Mouse (Mus musculus) heart, embryonic 14.5 days (tissue): ENCODE data around the gene Stim2. TPM values are rescaled to one million over a fixed set of nuclear protein-coding genes. Genes with fewer than 3 reads are reported as not detected.

Experiments
- ATAC-seq: fragments of 200-750 bp; cut with Nextera tagmentation; 2 replicates; pipeline ENCODE4 v1.8.0; 2017; ENCODE audit warnings: low read depth, moderate TSS enrichment; ENCODE audit not compliant: insufficient number of reproducible peaks, insufficient read depth, low FRiP score
- H3K27ac ChIP-seq, 2 experiments: fragments of 200-500 bp in 1 of 2; fragments of 300-500 bp in 1 of 2; sonication (generic) in 1 of 2; replicated peaks in 1 of 2; 2 replicates each; pipeline ENCODE4 v1.5.1; 2012 to 2014; ENCODE audit warnings: low read depth in 2 of 2, low read length in 2 of 2, control low read depth in 1 of 2, mild to moderate bottlenecking in 1 of 2, mixed read lengths in 1 of 2; ENCODE audit not compliant: control insufficient read depth in 1 of 2, insufficient read depth in 1 of 2
- H3K27me3 ChIP-seq: fragments of 300-500 bp; sonication (generic); 2 replicates; pipeline ENCODE4 v1.6.1; 2014; ENCODE audit warnings: mild to moderate bottlenecking, low read length, control low read depth; ENCODE audit not compliant: control insufficient read depth, insufficient read depth
- H3K36me3 ChIP-seq: fragments of 300-500 bp; sonication (generic); 2 replicates; pipeline ENCODE4 v1.6.1; 2014; ENCODE audit warnings: mild to moderate bottlenecking, control low read depth, low read length, mixed read lengths; ENCODE audit not compliant: control insufficient read depth, insufficient read depth
- H3K4me1 ChIP-seq, 2 experiments: fragments of 200-500 bp in 1 of 2; fragments of 300-500 bp in 1 of 2; sonication (generic) in 1 of 2; 2 replicates each; pipeline ENCODE4 v1.6.1; 2012 to 2014; ENCODE audit warnings: low read length in 2 of 2, control low read depth in 1 of 2, mixed read lengths in 1 of 2; ENCODE audit not compliant: control insufficient read depth in 2 of 2, insufficient read depth in 2 of 2
- H3K4me2 ChIP-seq: fragments of 300-500 bp; sonication (generic); 2 replicates; pipeline ENCODE4 v1.6.1; 2014; ENCODE audit warnings: mild to moderate bottlenecking, low read length
- H3K4me3 ChIP-seq, 2 experiments: fragments of 200-500 bp in 1 of 2; fragments of 300-500 bp in 1 of 2; sonication (generic) in 1 of 2; 2 replicates each; pipeline ENCODE4 v1.5.1; 2012 to 2014; ENCODE audit warnings: low read length in 2 of 2, mild to moderate bottlenecking in 2 of 2, control low read depth in 1 of 2, low read depth in 1 of 2, moderate library complexity in 1 of 2; ENCODE audit not compliant: control insufficient read depth in 1 of 2, insufficient read depth in 1 of 2
- H3K9ac ChIP-seq: fragments of 300-500 bp; sonication (generic); 2 replicates; pipeline ENCODE4 v1.6.1; 2014; ENCODE audit warnings: mild to moderate bottlenecking, low read length
- H3K9me3 ChIP-seq: fragments of 300-500 bp; sonication (generic); 2 replicates; pipeline ENCODE4 v1.6.1; 2016; ENCODE audit warnings: low read length, control low read depth; ENCODE audit not compliant: control insufficient read depth
- WGBS: fragments of 180-500 bp; shearing (Covaris S2); extraction: QIAGEN DNeasy Blood & Tissue Kit; methylation state at CpG from one replicate; pipeline ENCODE4 v1.1.7; 2014; 5-methylcytosine and 5-hydroxymethylcytosine counted together
- polyA plus RNA-seq: library from polyadenylated mRNA; unstranded; fragments of >200 nt; fragmentation: Nextera tagmentation; extraction: Ambion mirVana; gene quantifications from 2 replicates; pipeline ENCODE4 v1.2.1, GENCODE M21; 2014

The Stim2 gene
- polyA plus RNA-seq, 1 experiment from 2014 or later, result 18.1 TPM

DNA sequence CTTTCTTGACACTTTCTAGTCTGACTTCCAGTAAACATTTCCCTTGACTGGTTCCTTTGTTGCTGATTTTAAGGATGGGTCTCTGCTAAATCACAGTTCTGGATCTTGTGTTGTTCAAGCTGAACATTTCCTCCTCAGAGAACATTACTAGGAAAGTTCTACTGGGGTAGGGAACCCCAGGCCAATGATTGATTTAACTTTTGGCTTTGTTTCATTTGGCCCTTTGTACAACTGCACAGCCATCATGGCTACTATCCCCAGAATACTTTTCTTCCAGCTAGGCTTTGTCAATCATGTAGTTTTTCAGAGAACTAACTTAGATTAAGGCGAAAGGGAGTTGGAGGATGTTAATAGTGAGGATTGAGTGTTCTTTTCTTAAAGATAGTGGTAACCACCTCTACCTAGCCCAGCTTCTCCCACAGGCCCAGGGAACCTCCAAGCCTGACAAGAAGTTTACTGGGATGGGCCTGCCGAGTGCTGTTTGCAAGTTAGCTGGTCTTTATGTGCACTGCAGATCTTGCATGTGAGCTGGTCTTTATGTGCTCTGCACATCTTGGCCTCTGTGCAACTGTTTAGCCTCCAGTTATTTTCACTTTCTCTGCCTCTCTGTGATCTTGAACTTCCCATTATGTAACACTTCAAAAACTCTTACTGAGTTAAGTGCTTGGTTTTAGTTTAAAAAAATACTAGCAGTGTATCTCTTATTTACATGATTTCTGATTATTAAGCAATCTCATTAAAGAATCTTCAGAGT is 7.0 kb downstream of the Stim2 start:
- Histone ChIP-seq H3K9ac (no peak overlapping the region), H3K4me3 (no peak overlapping the region), H3K36me3 (no peaks in the 10 kb centered on the region), H3K9me3 (no peaks in the 10 kb centered on the region), H3K4me1 (peaks cover 5 to 30% of the 10 kb centered on the region in 2 experiments), H3K4me2 (no peak overlapping the region), H3K27ac (0 out of 4 replicates have a peak overlapping the region, but pooled peaks of 1 of the 2 experiments have one; percentile 21), H3K27me3 (no peaks in the 10 kb centered on the region)
- 59% methylated on average over 2 of the region's 2 CpGs for WGBS
- no peak for ATAC-seq

GRCm38 (mm10) chr5:54005865-54006225 is 7.5 kb downstream of the Stim2 start:
- no peak overlapping the region for H3K9ac ChIP-seq
- no peak overlapping the region for H3K4me3 ChIP-seq
- H3K36me3 ChIP-seq, result no peaks in the 10 kb centered on the region
- H3K27ac ChIP-seq, result no peak overlapping the region
- WGBS, result 51% methylated on average over 6 of the region's 6 CpGs
- no peak overlapping the region for H3K4me2 ChIP-seq
- H3K27me3 ChIP-seq, result no peaks in the 10 kb centered on the region
- H3K4me1 ChIP-seq, result peaks cover 5 to 25% of the 10 kb centered on the region in 2 experiments
- ATAC-seq, result no peak
- H3K9me3 ChIP-seq, result no peaks in the 10 kb centered on the region

DNA sequence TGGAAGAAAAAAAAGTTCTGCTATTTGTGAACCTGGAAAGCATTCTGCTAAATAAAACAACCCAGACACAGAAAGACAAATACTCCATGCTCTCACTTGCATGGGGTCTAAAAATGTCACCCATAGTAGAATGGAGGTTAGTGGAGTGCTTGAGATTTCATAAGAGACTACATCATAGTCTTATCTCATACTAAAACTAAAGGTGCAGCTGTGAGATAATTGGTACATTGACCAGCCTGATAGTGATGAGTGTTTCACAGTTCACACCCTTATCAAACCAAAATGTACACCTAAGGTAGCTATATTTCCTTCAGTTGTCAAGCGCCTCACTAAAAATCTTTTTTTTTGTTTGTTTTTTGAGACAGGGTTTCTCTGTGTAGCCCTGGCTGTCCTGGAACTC is 8.5 kb downstream of the Stim2 start:
- no peak for ATAC-seq
- Histone ChIP-seq H3K4me2 (no peak overlapping the region), H3K9me3 (no peaks in the 10 kb centered on the region), H3K4me3 (no peak overlapping the region), H3K27me3 (no peaks in the 10 kb centered on the region), H3K27ac (no peak overlapping the region), H3K4me1 (peaks cover 5 to 21% of the 10 kb centered on the region in 2 experiments), H3K36me3 (no peaks in the 10 kb centered on the region), H3K9ac (no peak overlapping the region)
- 93% methylated on average over 1 of the region's 1 CpGs for WGBS

GRCm38 (mm10) chr5:54007617-54008016 is 9.3 kb downstream of the Stim2 start:
- WGBS, result 26% methylated on average over 6 of the region's 6 CpGs

GRCm38 (mm10) chr5:54013271-54013670 is 15.0 kb downstream of the Stim2 start:
- Histone ChIP-seq H3K4me3 (no peak overlapping the region), H3K27me3 (no peaks in the 10 kb centered on the region), H3K9me3 (no peaks in the 10 kb centered on the region), H3K9ac (no peak overlapping the region), H3K36me3 (no peaks in the 10 kb centered on the region), H3K4me2 (no peak overlapping the region), H3K4me1 (no peaks in the 10 kb centered on the region; a peak in 1 of 4 replicates), H3K27ac (no peak overlapping the region)
- WGBS, result 63% methylated on average over 1 of the region's 1 CpGs
- no peak for ATAC-seq

More at GRCm38 (mm10) chr5:54007617-54008016, 9.3 kb downstream of the Stim2 start:
- ATAC-seq, result no peak
- Histone ChIP-seq H3K36me3 (no peaks in the 10 kb centered on the region), H3K4me1 (peaks cover 5 to 21% of the 10 kb centered on the region in 2 experiments), H3K27me3 (no peaks in the 10 kb centered on the region), H3K9me3 (no peaks in the 10 kb centered on the region), H3K4me3 (no peak overlapping the region), H3K9ac (no peak overlapping the region), H3K4me2 (no peak overlapping the region), H3K27ac (no peak overlapping the region)

- Histone ChIP-seq H3K9ac (no peak overlapping the region), H3K27ac (no peak overlapping the region), H3K27me3 (no peaks in the 10 kb centered on the region), H3K4me2 (no peak overlapping the region), H3K9me3 (no peaks in the 10 kb centered on the region), H3K36me3 (no peaks in the 10 kb centered on the region), H3K4me1 (peaks cover 0 to 6% of the 10 kb centered on the region in 2 experiments; a peak in 1 of 4 replicates), H3K4me3 (no peak overlapping the region)
- no peak for ATAC-seq
- 74% methylated on average over 7 of the region's 7 CpGs for WGBS
Measured at GRCm38 (mm10) chr5:54017143-54017542, 18.8 kb downstream of the Stim2 start.

DNA sequence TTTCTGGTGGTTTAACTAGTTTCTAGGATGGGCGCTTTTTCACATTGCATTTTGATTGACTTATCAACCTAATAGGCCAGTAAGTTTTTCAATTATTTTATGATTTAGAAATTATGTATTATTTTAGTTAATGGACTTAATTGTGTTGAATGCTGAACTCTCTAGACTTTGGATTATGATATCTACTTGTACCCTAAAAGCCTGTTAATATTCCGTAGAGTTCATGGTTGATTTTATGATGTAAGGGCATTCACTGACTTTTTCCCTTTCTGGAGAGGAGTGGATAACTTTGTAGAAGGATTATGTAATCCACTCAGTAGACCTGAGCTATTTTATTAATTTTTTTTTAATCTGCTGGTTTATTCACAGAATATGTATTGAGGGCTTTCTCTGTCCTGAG is 20.6 kb downstream of the Stim2 start:
- Histone ChIP-seq H3K27ac (no peak overlapping the region), H3K4me2 (no peak overlapping the region), H3K9ac (no peak overlapping the region), H3K9me3 (no peaks in the 10 kb centered on the region), H3K4me1 (peaks cover 0 to 6% of the 10 kb centered on the region in 2 experiments; a peak in 1 of 4 replicates), H3K27me3 (no peaks in the 10 kb centered on the region), H3K36me3 (no peaks in the 10 kb centered on the region), H3K4me3 (no peak overlapping the region)
- 93% methylated on average over 2 of the region's 2 CpGs for WGBS
- ATAC-seq, result no peak
